Mouse (Mus musculus) kidney, postnatal 0 days (tissue): ENCODE measurements at regions not wholly inside any gene's neighbourhood (a gene's known extent, or its start where the extent isn't known, plus 50 kb on each side); places are given as distances from the start of the nearest gene placed in this dataset.

Experiments used
- ATAC-seq: fragments of 200-750 bp; cut with Nextera tagmentation; replicated peaks from 2 replicates; pipeline ENCODE4 v1.8.0; 2017; ENCODE audit warnings: low read depth, moderate number of reproducible peaks, moderate TSS enrichment, moderate library complexity; ENCODE audit not compliant: low FRiP score
- DNase-seq: peaks from one replicate; pipeline ENCODE4 v3.0.0-alpha.2; 2016; ENCODE audit warnings: low spot score
- H3K27ac ChIP-seq: fragments of 300-500 bp; sonication (generic); 2 replicates; pipeline ENCODE4 v1.5.1; 2014; ENCODE audit warnings: mild to moderate bottlenecking
- H3K27me3 ChIP-seq: fragments of 300-500 bp; sonication (generic); 2 replicates; pipeline ENCODE4 v1.6.1; 2014; ENCODE audit warnings: low read length, mixed read lengths; ENCODE audit not compliant: insufficient read depth
- H3K36me3 ChIP-seq: fragments of 300-500 bp; sonication (generic); 2 replicates; pipeline ENCODE4 v1.6.1; 2014; ENCODE audit warnings: low read length, mixed read lengths; ENCODE audit not compliant: insufficient read depth
- H3K4me1 ChIP-seq: fragments of 300-500 bp; sonication (generic); replicated peaks from 2 replicates; pipeline ENCODE4 v1.6.1; 2014; ENCODE audit warnings: antibody characterized with exemption, low read length, mixed read lengths; ENCODE audit not compliant: insufficient read depth
- H3K4me2 ChIP-seq: fragments of 300-500 bp; sonication (generic); 2 replicates; pipeline ENCODE4 v1.6.1; 2014; ENCODE audit warnings: mild to moderate bottlenecking, low read length, moderate library complexity, mixed read lengths
- H3K4me3 ChIP-seq: fragments of 300-500 bp; sonication (generic); replicated peaks from 2 replicates; pipeline ENCODE4 v1.5.1; 2014; ENCODE audit warnings: low read depth, low read length
- H3K9ac ChIP-seq: fragments of 300-500 bp; sonication (generic); 2 replicates; pipeline ENCODE4 v1.6.1; 2014; ENCODE audit warnings: low read depth, low read length
- H3K9me3 ChIP-seq: fragments of 300-500 bp; sonication (generic); replicated peaks from 2 replicates; pipeline ENCODE4 v1.6.1; 2016; ENCODE audit warnings: low read length, inconsistent platforms, mixed read lengths
- CTCF ChIP-seq: IDR thresholded peaks from 2 replicates; pipeline ENCODE4 v1.5.1; 2016; ENCODE audit warnings: antibody characterized with exemption, low read depth, mild to moderate bottlenecking, moderate library complexity
- WGBS: fragments of 180-500 bp; shearing (Covaris S2); extraction: QIAGEN DNeasy Blood & Tissue Kit; methylation state at CpG from one replicate; pipeline ENCODE4 v1.1.7; 2014; 5-methylcytosine and 5-hydroxymethylcytosine counted together

GRCm38 (mm10) chr8:54446370-54446769 is 83.0 kb upstream of the Asb5 start:
- H3K9ac ChIP-seq: no peak overlapping the region
- H3K4me1 ChIP-seq: no peaks in the 10 kb centered on the region
- WGBS: 45% methylated on average over 5 of the region's 5 CpGs
- DNase-seq: peak; percentile 12
- no peak overlapping the region for H3K4me3 ChIP-seq
- H3K27me3 ChIP-seq: no peaks in the 10 kb centered on the region
- no peaks in the 10 kb centered on the region for H3K9me3 ChIP-seq
- H3K36me3 ChIP-seq: no peaks in the 10 kb centered on the region
- TF ChIP-seq CTCF: no peak
- H3K27ac ChIP-seq: no peak overlapping the region
- ATAC-seq: no peak
- no peak overlapping the region for H3K4me2 ChIP-seq

GRCm38 (mm10) chr8:54449811-54450210 is 79.6 kb upstream of the Asb5 start:
- no peaks in the 10 kb centered on the region for H3K36me3 ChIP-seq
- H3K9me3 ChIP-seq: no peaks in the 10 kb centered on the region
- no peak overlapping the region for H3K4me2 ChIP-seq
- no peak overlapping the region for H3K4me3 ChIP-seq
- no peaks in the 10 kb centered on the region for H3K4me1 ChIP-seq
- no peak for TF ChIP-seq CTCF
- ATAC-seq: no peak
- no peak for DNase-seq
- no peak overlapping the region for H3K27ac ChIP-seq
- no peaks in the 10 kb centered on the region for H3K27me3 ChIP-seq
- no peak overlapping the region for H3K9ac ChIP-seq

- no peak for DNase-seq
Observed at GRCm38 (mm10) chr8:54451323-54452021, 77.9 kb upstream of the Asb5 start.

GRCm38 (mm10) chr8:54464977-54465376 is 64.4 kb upstream of the Asb5 start:
- no peak overlapping the region for H3K4me3 ChIP-seq
- ATAC-seq: no peak
- no peak for TF ChIP-seq CTCF
- H3K27ac ChIP-seq: no peak overlapping the region
- no peaks in the 10 kb centered on the region for H3K27me3 ChIP-seq
- DNase-seq: no peak
- H3K9ac ChIP-seq: no peak overlapping the region
- H3K4me2 ChIP-seq: no peak overlapping the region
- no peaks in the 10 kb centered on the region for H3K9me3 ChIP-seq
- H3K4me1 ChIP-seq: no peaks in the 10 kb centered on the region
- no peaks in the 10 kb centered on the region for H3K36me3 ChIP-seq
- 23% methylated on average over 5 of the region's 5 CpGs for WGBS

More at GRCm38 (mm10) chr8:54451323-54452021, 77.9 kb upstream of the Asb5 start:
- WGBS: 78% methylated on average over 9 of the region's 9 CpGs
- Histone ChIP-seq H3K4me2 (no peak overlapping the region), H3K4me3 (no peak overlapping the region), H3K27ac (no peak overlapping the region), H3K4me1 (no peaks in the 10 kb centered on the region), H3K27me3 (no peaks in the 10 kb centered on the region), H3K9me3 (no peaks in the 10 kb centered on the region), H3K36me3 (no peaks in the 10 kb centered on the region), H3K9ac (no peak overlapping the region)
- no peak for TF ChIP-seq CTCF
- no peak for ATAC-seq

- Histone ChIP-seq H3K9me3 (no peaks in the 10 kb centered on the region), H3K36me3 (no peaks in the 10 kb centered on the region), H3K4me1 (no peaks in the 10 kb centered on the region), H3K4me2 (no peak overlapping the region), H3K4me3 (no peak overlapping the region), H3K9ac (no peak overlapping the region), H3K27me3 (no peaks in the 10 kb centered on the region), H3K27ac (no peak overlapping the region)
- TF ChIP-seq CTCF: no peak
- DNase-seq (no peak), ATAC-seq (no peak)
- WGBS: 81% methylated on average over 3 of the region's 3 CpGs
Observed at GRCm38 (mm10) chr8:54465458-54466102, 63.8 kb upstream of the Asb5 start.
